Mouse (Mus musculus) CH12.LX (cell line): Measurements from ENCODE around the gene Colq. TPM values are rescaled to one million over a fixed set of nuclear protein-coding genes. Genes with fewer than 3 reads are reported as not detected.

Experiments
- DNase-seq: peaks from one replicate; pipeline ENCODE4 v3.0.0-alpha.2; 2013; ENCODE audit errors: extremely low read depth
- H3K27ac ChIP-seq: 2 replicates; pipeline ENCODE4 v1.5.1; 2012; ENCODE audit warnings: low read depth, mild to moderate bottlenecking, control low read depth, moderate library complexity; ENCODE audit not compliant: insufficient read depth
- H3K27me3 ChIP-seq: replicated peaks from 2 replicates; pipeline ENCODE3; 2012; ENCODE audit warnings: inconsistent platforms
- H3K36me3 ChIP-seq, 2 experiments: replicated peaks in 1 of 2; 2 replicates each; pipeline versions ENCODE3 to v1.6.1; 2012; ENCODE audit warnings: inconsistent platforms in 1 of 2, low read length in 1 of 2, mild to moderate bottlenecking in 1 of 2, mixed read lengths in 1 of 2, moderate library complexity in 1 of 2; ENCODE audit not compliant: control insufficient read depth in 1 of 2, insufficient read depth in 1 of 2
- H3K4me1 ChIP-seq, 2 experiments: 2 replicates each; pipeline ENCODE4 v1.6.1; 2012; ENCODE audit warnings: inconsistent platforms in 1 of 2, moderate library complexity in 1 of 2; ENCODE audit not compliant: insufficient read depth in 2 of 2, control insufficient read depth in 1 of 2
- H3K4me2 ChIP-seq: 2 replicates; pipeline ENCODE4 v1.6.1; 2012; ENCODE audit warnings: low read depth, mild to moderate bottlenecking, control low read depth; ENCODE audit not compliant: poor library complexity, insufficient read depth, severe bottlenecking
- H3K4me3 ChIP-seq, 3 experiments: fragments of 150-350 bp in 1 of 3; sonication (generic) in 1 of 3; replicated peaks in 1 of 3; 2 replicates each; pipeline versions ENCODE3 to v1.5.1; 2011 to 2012; ENCODE audit warnings: low read depth in 2 of 3, low read length in 2 of 3, mild to moderate bottlenecking in 2 of 3, moderate library complexity in 2 of 3, control low read depth in 1 of 3, improper control_type of control experiment in 1 of 3, inconsistent platforms in 1 of 3, mixed read lengths in 1 of 3; ENCODE audit not compliant: poor library complexity in 1 of 3
- H3K79me2 ChIP-seq: replicated peaks from 2 replicates; pipeline ENCODE4 v1.6.1; 2012; ENCODE audit warnings: mild to moderate bottlenecking, moderate library complexity; ENCODE audit not compliant: control insufficient read depth, poor library complexity, insufficient read depth, severe bottlenecking; ENCODE audit errors: extremely low read depth
- H3K9ac ChIP-seq: 2 replicates; pipeline ENCODE4 v1.6.1; 2012; ENCODE audit warnings: low read depth, mild to moderate bottlenecking, control low read depth, moderate library complexity; ENCODE audit not compliant: insufficient read depth
- H3K9me3 ChIP-seq: replicated peaks from 2 replicates; pipeline ENCODE3; 2012; ENCODE audit warnings: low read length, inconsistent platforms, mixed read lengths
- BHLHE40 ChIP-seq: IDR thresholded peaks from 2 replicates; pipeline ENCODE4 v1.6.1; 2011; ENCODE audit warnings: mild to moderate bottlenecking, low read depth, low read length, improper control_type of control experiment
- CHD1 ChIP-seq: IDR thresholded peaks from 2 replicates; pipeline ENCODE4 v1.6.1; 2012; ENCODE audit warnings: low read depth, low read length, improper control_type of control experiment, inconsistent platforms
- CHD2 ChIP-seq: IDR thresholded peaks from 2 replicates; pipeline ENCODE4 v1.6.1; 2011; ENCODE audit warnings: low read length, improper control_type of control experiment
- CTCF ChIP-seq, 2 experiments: IDR thresholded peaks in 1 of 2; conservative IDR thresholded peaks in 1 of 2; 2 replicates each; pipeline ENCODE4 v1.5.1; 2011 to 2012; ENCODE audit warnings: low read depth in 2 of 2, low read length in 2 of 2, improper control_type of control experiment in 1 of 2, inconsistent platforms in 1 of 2, mild to moderate bottlenecking in 1 of 2, moderate library complexity in 1 of 2
- ETS1 ChIP-seq: conservative IDR thresholded peaks from 2 replicates; pipeline ENCODE4 v1.6.1; 2012; ENCODE audit warnings: low read depth, mild to moderate bottlenecking, inconsistent platforms, low read length, improper control_type of control experiment, moderate library complexity
- GABPA ChIP-seq: IDR thresholded peaks from 2 replicates; pipeline ENCODE4 v1.6.1; 2012; ENCODE audit warnings: low read depth, low read length, improper control_type of control experiment, inconsistent platforms; ENCODE audit not compliant: insufficient replicate concordance
- HCFC1 ChIP-seq: IDR thresholded peaks from 2 replicates; pipeline ENCODE4 v1.6.1; 2012; ENCODE audit warnings: low read depth, mild to moderate bottlenecking, inconsistent platforms, low read length, improper control_type of control experiment
- IRF4 ChIP-seq: IDR thresholded peaks from 2 replicates; pipeline ENCODE4 v1.6.1; 2014; ENCODE audit warnings: low read depth, mild to moderate bottlenecking, inconsistent platforms, low read length, improper control_type of control experiment
- JUN ChIP-seq: IDR thresholded peaks from 2 replicates; pipeline ENCODE4 v1.6.1; 2011; ENCODE audit warnings: low read depth, mild to moderate bottlenecking, low read length, improper control_type of control experiment, moderate library complexity; ENCODE audit not compliant: insufficient read depth
- JUND ChIP-seq: conservative IDR thresholded peaks from 2 replicates; pipeline ENCODE4 v1.6.1; 2011; ENCODE audit warnings: low read depth, low read length, improper control_type of control experiment
- KAT2A ChIP-seq: IDR thresholded peaks from 2 replicates; pipeline ENCODE4 v1.6.1; 2012; ENCODE audit warnings: low read length, improper control_type of control experiment, inconsistent platforms; ENCODE audit not compliant: insufficient replicate concordance
- MAZ ChIP-seq: IDR thresholded peaks from 2 replicates; pipeline ENCODE4 v1.6.1; 2012; ENCODE audit warnings: low read depth, mild to moderate bottlenecking, inconsistent platforms, low read length, improper control_type of control experiment, moderate library complexity
- MEF2A ChIP-seq: IDR thresholded peaks from 2 replicates; pipeline ENCODE4 v1.6.1; 2014; ENCODE audit warnings: low read depth, mild to moderate bottlenecking, inconsistent platforms, low read length, improper control_type of control experiment, borderline replicate concordance
- MXI1 ChIP-seq: IDR thresholded peaks from 2 replicates; pipeline ENCODE4 v1.6.1; 2011; ENCODE audit warnings: mild to moderate bottlenecking, low read depth, low read length, improper control_type of control experiment
- MYC ChIP-seq: IDR thresholded peaks from 2 replicates; pipeline ENCODE4 v1.6.1; 2011; ENCODE audit warnings: low read depth, mild to moderate bottlenecking, improper control_type of control experiment, low read length
- NELFE ChIP-seq: IDR thresholded peaks from 2 replicates; pipeline ENCODE4 v1.6.1; 2011; ENCODE audit warnings: low read depth, low read length, improper control_type of control experiment
- NRF1 ChIP-seq: IDR thresholded peaks from 2 replicates; pipeline ENCODE4 v1.6.1; 2014; ENCODE audit warnings: low read depth, mild to moderate bottlenecking, inconsistent platforms, low read length, improper control_type of control experiment, moderate library complexity
- PAX5 ChIP-seq: IDR thresholded peaks from 2 replicates; pipeline ENCODE4 v1.6.1; 2012; ENCODE audit warnings: low read length, inconsistent platforms, mixed read lengths
- POLR2A ChIP-seq: IDR thresholded peaks from 2 replicates; pipeline ENCODE4 v1.6.1; 2011; ENCODE audit warnings: low read depth, mild to moderate bottlenecking, improper control_type of control experiment, low read length
- POLR2AphosphoS2 ChIP-seq: IDR thresholded peaks from 2 replicates; pipeline ENCODE4 v1.6.1; 2011; ENCODE audit warnings: low read depth, low read length, improper control_type of control experiment
- RAD21 ChIP-seq: IDR thresholded peaks from 2 replicates; pipeline ENCODE4 v1.6.1; 2011; ENCODE audit warnings: low read depth, mild to moderate bottlenecking, low read length, improper control_type of control experiment, moderate library complexity
- RCOR1 ChIP-seq: conservative IDR thresholded peaks from 2 replicates; pipeline ENCODE4 v1.6.1; 2012; ENCODE audit warnings: low read depth, mild to moderate bottlenecking, inconsistent platforms, low read length, improper control_type of control experiment
- SIN3A ChIP-seq: IDR thresholded peaks from 2 replicates; pipeline ENCODE4 v1.6.1; 2012; ENCODE audit warnings: low read length, improper control_type of control experiment, inconsistent platforms
- SMC3 ChIP-seq: IDR thresholded peaks from 2 replicates; pipeline ENCODE4 v1.6.1; 2011; ENCODE audit warnings: low read depth, low read length, improper control_type of control experiment
- UBTF ChIP-seq: IDR thresholded peaks from 2 replicates; pipeline ENCODE4 v1.6.1; 2012; ENCODE audit warnings: low read depth, mild to moderate bottlenecking, inconsistent platforms, low read length, improper control_type of control experiment, moderate library complexity
- ZKSCAN1 ChIP-seq: IDR thresholded peaks from 2 replicates; pipeline ENCODE4 v1.6.1; 2012; ENCODE audit warnings: low read depth, inconsistent platforms, low read length, improper control_type of control experiment, borderline replicate concordance
- ZMIZ1 ChIP-seq: IDR thresholded peaks from 2 replicates; pipeline ENCODE4 v1.6.1; 2012; ENCODE audit warnings: low read depth, mild to moderate bottlenecking, inconsistent platforms, low read length, improper control_type of control experiment
- ZNF384 ChIP-seq: IDR thresholded peaks from 2 replicates; pipeline ENCODE4 v1.6.1; 2012; ENCODE audit warnings: low read depth, low read length, improper control_type of control experiment, inconsistent platforms
- dilution Hi-C: fragments of 300-500 bp; cut with MboI; formaldehyde crosslinking; loops from 2 replicates; pipeline ENCODE4 v1.14.3; 2020; ENCODE audit warnings: low sequenced_read_pairs; ENCODE audit not compliant: extremely low pct_unique_long_range_greater_than_20kb, extremely low pct_ligation_motif_present
- in situ Hi-C: fragments of 300-500 bp; cut with MboI; formaldehyde crosslinking; loops from 3 replicates; pipeline ENCODE4 v1.14.3; 2019; ENCODE audit warnings: low sequenced_read_pairs, low pct_ligation_motif_present, low pct_unique_long_range_greater_than_20kb, mixed read lengths
- polyA plus RNA-seq: library from polyadenylated mRNA; unstranded; fragments of >175 nt; gene quantifications from 2 replicates; pipeline ENCODE4 v1.2.1, GENCODE M21; 2012; ENCODE audit warnings: low read depth; ENCODE audit not compliant: insufficient read length
- total RNA-seq, 2 experiments: library from RNA; depleted of rRNA; stranded (reverse); fragments of 300-350 nt in 1 of 2; fragments of >200 nt in 1 of 2; gene quantifications; 2 replicates each; pipeline ENCODE4 v1.2.3; 2012 to 2014

The Colq gene
- 2.5 and 4.2 TPM in 2 replicates for total RNA-seq (2012; rRNA removed)
- 1.5 and 1.7 TPM in 2 replicates for total RNA-seq (2014; rRNA removed)
- 4.6 and 5.1 TPM in 2 replicates for polyA plus RNA-seq

- dilution Hi-C loops, result no loop called here
- H3K36me3 ChIP-seq, result no peaks in the 10 kb centered on the region
- no peak within 1 kb of the TSS for H3K4me2 ChIP-seq
- H3K27me3 ChIP-seq, result no peaks in the 10 kb centered on the region
- no peak for DNase-seq
- H3K79me2 ChIP-seq, result no peaks in the 10 kb centered on the region
- no peak within 1 kb of the TSS for H3K4me3 ChIP-seq
- no peak for TF ChIP-seq MEF2A
- no peak for TF ChIP-seq NELFE
- TF ChIP-seq POLR2A, result no peak
- no peak for TF ChIP-seq PAX5
- TF ChIP-seq RAD21, result no peak
- no peak for TF ChIP-seq MAZ
- no peak for TF ChIP-seq GABPA
- no peak for TF ChIP-seq KAT2A
- TF ChIP-seq JUND, result no peak
- TF ChIP-seq ZKSCAN1, result no peak
- no peak for TF ChIP-seq RCOR1
- no peak for TF ChIP-seq SMC3
- no peak for TF ChIP-seq MYC
- H3K27ac ChIP-seq, result no peak within 1 kb of the TSS
- H3K9me3 ChIP-seq, result peaks cover 4% of the 10 kb centered on the region
- H3K9ac ChIP-seq, result no peak within 1 kb of the TSS
- peaks cover 12 to 25% of the 10 kb centered on the region in 2 experiments for H3K4me1 ChIP-seq
- in situ Hi-C loops, result no loop called here
Observed at GRCm38 (mm10) chr14:31591243-31591642, at the start of gene Colq. Gene Colq, minus strand, starts transcription at chr14:31591343.

- peak within 1 kb of the TSS; percentile 89 for H3K27ac ChIP-seq
- dilution Hi-C loops (no loop called here), in situ Hi-C loops (no loop called here)
Observed at GRCm38 (mm10) chr14:31640346-31640889, 49.3 kb upstream of the Colq start, which contains the start of gene Gm49387. Gene Gm49387, minus strand, starts transcription at chr14:31640878.

More at GRCm38 (mm10) chr14:31640346-31640889, 49.3 kb upstream of the Colq start, which contains the start of gene Gm49387:
- Histone ChIP-seq H3K36me3 (peaks cover 0 to 2% of the 10 kb centered on the region in 2 experiments), H3K9me3 (no peaks in the 10 kb centered on the region), H3K4me2 (peak within 1 kb of the TSS; percentile 97), H3K27me3 (no peaks in the 10 kb centered on the region), H3K79me2 (no peaks in the 10 kb centered on the region; the same call in 1 of the 2 replicates), H3K9ac (peak within 1 kb of the TSS; percentile 76), H3K4me1 (peaks cover 3 to 28% of the 10 kb centered on the region in 2 experiments), H3K4me3 (peak within 1 kb of the TSS; percentile 64 to 82 (median 70))
- no peak for DNase-seq
- no peak for TF ChIP-seq POLR2A
- no peak for TF ChIP-seq CHD1
- TF ChIP-seq IRF4, result no peak
- no peak for TF ChIP-seq NELFE
- no peak for TF ChIP-seq RAD21
- TF ChIP-seq JUN, result no peak
- TF ChIP-seq ETS1, result no peak
- no peak for TF ChIP-seq CHD2
- TF ChIP-seq BHLHE40, result no peak
- TF ChIP-seq POLR2AphosphoS2, result no peak
- TF ChIP-seq NRF1, result no peak
- TF ChIP-seq MXI1, result no peak
- no peak for TF ChIP-seq HCFC1
- TF ChIP-seq ZNF384, result no peak
- no peak for TF ChIP-seq ZMIZ1
- TF ChIP-seq SIN3A, result no peak
- no peak for TF ChIP-seq CTCF (conservative IDR thresholded peaks at IDR 0.05 in 1 of 2, IDR thresholded peaks at IDR 0.05 in 1 of 2; ENCODE audit: low read depth in 2 of 2, low read length in 2 of 2)
- TF ChIP-seq UBTF, result no peak
- TF ChIP-seq PAX5, result no peak
